Mouse (Mus musculus) liver, postnatal 0 days (tissue): ENCODE results near the gene Ttn.

Source experiments
- CTCF ChIP-seq: sonication (generic); IDR thresholded peaks from 2 replicates; pipeline ENCODE4 v1.5.1; 2016; ENCODE audit warnings: antibody characterized with exemption, low read depth
- EP300 ChIP-seq: IDR thresholded peaks from 2 replicates; pipeline ENCODE4 v1.6.1; 2016; ENCODE audit warnings: antibody characterized with exemption, low read depth, mild to moderate bottlenecking

- TF ChIP-seq CTCF: no peak
- no peak for TF ChIP-seq EP300
Observed at GRCm38 (mm10) chr2:76962045-76962432, 20.3 kb downstream of the Ttn start.
